Mouse (Mus musculus) intestine, postnatal 0 days (tissue): ENCODE data around the gene Mycbp. TPM values are rescaled to one million over a fixed set of nuclear protein-coding genes. Genes with fewer than 3 reads are reported as not detected.

ENCODE experiments used
- ATAC-seq: fragments of 200-750 bp; cut with Nextera tagmentation; 2 replicates; pipeline ENCODE4 v1.8.0; 2017; ENCODE audit warnings: mild to moderate bottlenecking, moderate TSS enrichment, moderate library complexity
- H3K27ac ChIP-seq: fragments of 300-500 bp; sonication (generic); 2 replicates; pipeline ENCODE4 v1.5.1; 2014; ENCODE audit warnings: mild to moderate bottlenecking, low read depth, low read length, moderate library complexity
- H3K27me3 ChIP-seq: fragments of 300-500 bp; sonication (generic); replicated peaks from 2 replicates; pipeline ENCODE4 v1.6.1; 2014; ENCODE audit warnings: low read length, mixed read lengths; ENCODE audit not compliant: control insufficient read depth, insufficient read depth
- H3K36me3 ChIP-seq: fragments of 300-500 bp; sonication (generic); 2 replicates; pipeline ENCODE4 v1.6.1; 2014; ENCODE audit warnings: mild to moderate bottlenecking, moderate library complexity; ENCODE audit not compliant: control insufficient read depth, insufficient read depth
- H3K4me1 ChIP-seq: fragments of 300-500 bp; sonication (generic); replicated peaks from 2 replicates; pipeline ENCODE4 v1.6.1; 2014; ENCODE audit warnings: antibody characterized with exemption, low read length, mixed read lengths; ENCODE audit not compliant: control insufficient read depth, insufficient read depth
- H3K4me2 ChIP-seq: fragments of 300-500 bp; sonication (generic); replicated peaks from 2 replicates; pipeline ENCODE4 v1.6.1; 2014; ENCODE audit warnings: low read depth, mild to moderate bottlenecking, moderate library complexity
- H3K4me3 ChIP-seq: fragments of 300-500 bp; sonication (generic); 2 replicates; pipeline ENCODE4 v1.5.1; 2014; ENCODE audit warnings: low read depth, low read length
- H3K9ac ChIP-seq: fragments of 300-500 bp; sonication (generic); 2 replicates; pipeline ENCODE4 v1.6.1; 2014; ENCODE audit warnings: mild to moderate bottlenecking, low read depth, low read length
- H3K9me3 ChIP-seq: fragments of 300-500 bp; sonication (generic); 2 replicates; pipeline ENCODE4 v1.6.1; 2016; ENCODE audit warnings: mixed run types; ENCODE audit not compliant: control insufficient read depth
- CTCF ChIP-seq: sonication (generic); IDR thresholded peaks from 2 replicates; pipeline ENCODE4 v1.5.1; 2016; ENCODE audit warnings: low read depth, mild to moderate bottlenecking, control low read depth, antibody characterized with exemption, moderate library complexity
- WGBS: fragments of 180-500 bp; shearing (Covaris S2); extraction: QIAGEN DNeasy Blood & Tissue Kit; methylation state at CpG from one replicate; pipeline ENCODE4 v1.1.7; 2014; 5-methylcytosine and 5-hydroxymethylcytosine counted together
- polyA plus RNA-seq: library from polyadenylated mRNA; unstranded; fragments of >200 nt; fragmentation: Nextera tagmentation; extraction: Ambion mirVana; gene quantifications from 2 replicates; pipeline ENCODE4 v1.2.1, GENCODE M21; 2015

Gene Mycbp
- polyA plus RNA-seq, 1 experiment from 2014 or later, result 82.5 TPM

GRCm38 (mm10) chr4:123916748-123917547, 12.3 kb downstream of the Mycbp start, which contains the start of gene Rragc:
Gene Rragc, plus strand, starts transcription at chr4:123917446.
- H3K4me1 ChIP-seq, result 0 out of 2 replicates have a peak, but pooled peaks cover 4% of the 10 kb centered on the region
- no peaks in the 10 kb centered on the region for H3K9me3 ChIP-seq
- H3K4me3 ChIP-seq, result peak within 1 kb of the TSS; percentile 96
- peaks cover 16% of the 10 kb centered on the region for H3K36me3 ChIP-seq
- H3K27ac ChIP-seq, result peak within 1 kb of the TSS; percentile 94
- TF ChIP-seq CTCF, result peak; percentile 25; the same call in 1 of the 2 replicates
- H3K27me3 ChIP-seq, result no peaks in the 10 kb centered on the region
- peak within 1 kb of the TSS; percentile 88 for H3K4me2 ChIP-seq
- under 1% methylated on average over 48 of the region's 49 CpGs for WGBS
- ATAC-seq, result peak; percentile 99
- peak within 1 kb of the TSS; percentile 94 for H3K9ac ChIP-seq

- WGBS, result under 1% methylated on average over 42 of the region's 63 CpGs
- Histone ChIP-seq H3K27ac (peak within 1 kb of the TSS; percentile 94), H3K9me3 (no peaks in the 10 kb centered on the region), H3K4me2 (peak within 1 kb of the TSS; percentile 88), H3K4me3 (peak within 1 kb of the TSS; percentile 96), H3K36me3 (peaks cover 20% of the 10 kb centered on the region), H3K9ac (peak within 1 kb of the TSS; percentile 94), H3K4me1 (0 out of 2 replicates have a peak, but pooled peaks cover 4% of the 10 kb centered on the region), H3K27me3 (no peaks in the 10 kb centered on the region)
- TF ChIP-seq CTCF, result no peak
- ATAC-seq, result peak; percentile 60
Observed at GRCm38 (mm10) chr4:123917548-123918140, 13.0 kb downstream of the Mycbp start, which contains the start of gene 4930535I16Rik. Gene 4930535I16Rik, minus strand, starts transcription at chr4:123918022.

DNA sequence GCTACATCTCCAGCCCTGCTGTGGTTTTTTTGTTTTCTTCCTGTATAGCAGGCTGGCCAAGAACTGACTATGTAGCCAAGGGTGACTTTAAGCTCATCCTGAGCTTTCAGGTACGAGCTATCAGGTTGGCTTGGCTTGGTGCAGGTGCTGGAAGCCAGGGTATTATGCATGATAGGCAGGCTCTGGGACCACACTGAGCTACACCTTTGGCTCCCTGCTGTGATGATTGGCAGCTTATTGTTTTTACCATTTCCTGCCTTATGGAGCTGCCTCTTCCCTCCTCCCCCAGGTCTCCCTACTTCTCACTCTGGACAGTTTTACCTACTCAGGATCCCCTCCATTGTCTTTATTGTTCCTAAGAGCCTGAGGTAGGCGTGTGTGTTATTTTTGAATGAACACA, 14.2 kb downstream of the Mycbp start:
- Histone ChIP-seq H3K4me3 (peak overlapping the region; percentile 96; the same call in 1 of the 2 replicates), H3K9ac (0 out of 2 replicates have a peak overlapping the region, but pooled peaks have one; percentile 94), H3K27me3 (no peaks in the 10 kb centered on the region), H3K36me3 (peaks cover 26% of the 10 kb centered on the region), H3K9me3 (no peaks in the 10 kb centered on the region), H3K4me1 (0 out of 2 replicates have a peak, but pooled peaks cover 4% of the 10 kb centered on the region), H3K4me2 (peak overlapping the region; percentile 88), H3K27ac (no peak overlapping the region)
- no peak for TF ChIP-seq CTCF
- WGBS, result 50% methylated on average over 2 of the region's 2 CpGs
- ATAC-seq, result no peak

DNA sequence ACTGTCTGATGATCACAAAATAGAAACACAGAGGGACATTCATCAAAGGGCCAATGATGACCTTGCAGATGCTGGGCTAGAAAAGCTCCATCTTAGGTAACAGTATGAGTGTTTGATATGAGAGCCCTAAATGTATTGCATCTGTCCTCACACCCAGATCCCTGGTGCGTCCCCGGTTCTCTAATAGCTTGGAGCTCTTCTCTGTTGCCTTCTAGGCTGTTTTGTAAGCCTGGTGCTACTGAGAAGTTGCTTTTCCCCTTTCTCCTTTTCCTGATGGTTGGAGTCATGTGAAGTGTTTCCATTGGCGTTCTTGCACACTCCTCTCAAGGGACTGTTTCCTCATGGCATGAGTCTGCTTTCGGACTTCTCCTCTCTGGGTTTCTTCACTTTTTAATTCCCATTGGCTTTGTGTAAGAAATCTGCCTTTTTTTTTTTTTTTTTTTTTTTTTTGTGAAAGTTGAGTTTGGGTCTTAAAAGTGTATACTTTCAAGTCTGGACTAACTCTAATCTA, 16.5 kb downstream of the Mycbp start:
- Histone ChIP-seq H3K4me2 (no peak overlapping the region), H3K27ac (no peak overlapping the region), H3K9me3 (no peaks in the 10 kb centered on the region), H3K4me1 (0 out of 2 replicates have a peak, but pooled peaks cover 4% of the 10 kb centered on the region), H3K9ac (no peak overlapping the region), H3K36me3 (peaks cover 48% of the 10 kb centered on the region), H3K4me3 (no peak overlapping the region), H3K27me3 (no peaks in the 10 kb centered on the region)
- no peak for ATAC-seq
- TF ChIP-seq CTCF, result no peak
- 87% methylated on average over 4 of the region's 4 CpGs for WGBS

- peak; percentile 59; the same call in 1 of the 2 replicates for ATAC-seq
- no peaks in the 10 kb centered on the region for H3K9me3 ChIP-seq
- H3K36me3 ChIP-seq, result peaks cover 74% of the 10 kb centered on the region
- no peak overlapping the region for H3K9ac ChIP-seq
- H3K4me3 ChIP-seq, result no peak overlapping the region
- H3K4me1 ChIP-seq, result no peaks in the 10 kb centered on the region
- no peak overlapping the region for H3K27ac ChIP-seq
- no peak for TF ChIP-seq CTCF
- no peak overlapping the region for H3K4me2 ChIP-seq
- H3K27me3 ChIP-seq, result no peaks in the 10 kb centered on the region
Observed at GRCm38 (mm10) chr4:123927961-123928360, 23.3 kb downstream of the Mycbp start.

DNA sequence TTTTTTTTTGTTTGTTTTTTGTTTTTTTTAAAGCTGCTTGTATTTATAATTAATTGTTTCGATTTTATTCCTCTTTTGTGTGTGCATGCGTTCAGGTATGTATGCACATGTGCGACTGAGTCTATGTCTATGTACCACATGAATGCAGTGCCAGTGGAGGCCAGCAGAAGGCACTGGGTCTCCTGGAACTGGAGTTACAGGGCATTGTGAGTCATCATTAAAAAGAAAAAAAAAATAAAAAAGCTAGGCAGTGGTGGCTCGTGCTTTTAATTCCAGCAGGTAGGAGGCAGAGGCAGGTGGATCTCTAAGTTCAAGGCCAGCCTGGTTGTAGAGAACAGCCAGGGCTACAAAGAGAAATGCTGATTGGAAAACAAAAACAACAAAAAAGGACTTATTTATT, 25.4 kb downstream of the Mycbp start:
- WGBS, result 90% methylated on average over 4 of the region's 4 CpGs

More for the DNA sequence above, 25.4 kb downstream of the Mycbp start:
- Histone ChIP-seq H3K9me3 (no peaks in the 10 kb centered on the region), H3K27ac (no peak overlapping the region), H3K4me2 (no peak overlapping the region), H3K4me3 (no peak overlapping the region), H3K4me1 (no peaks in the 10 kb centered on the region), H3K36me3 (peaks cover 72% of the 10 kb centered on the region), H3K27me3 (no peaks in the 10 kb centered on the region), H3K9ac (no peak overlapping the region)
- no peak for ATAC-seq
- peak; percentile 22 for TF ChIP-seq CTCF
